Mouse (Mus musculus) fibroblast of lung, adult 2 months (primary cell): ENCODE data around the gene Hist1h3f.
"Not testable (repeated sequence)": the region's sequence is repeated elsewhere in the genome, so short reads cannot be mapped to it uniquely, and the experiment has no call there.

Experiments used
- DNase-seq: peaks from one replicate; pipeline ENCODE4 v3.0.0-alpha.2; 2011; ENCODE audit warnings: low read depth

Gene Hist1h3f

GRCm38 (mm10) chr13:23562699-23563462 is 19.0 kb downstream of the Hist1h3f start:
- DNase-seq, result no peak

DNA sequence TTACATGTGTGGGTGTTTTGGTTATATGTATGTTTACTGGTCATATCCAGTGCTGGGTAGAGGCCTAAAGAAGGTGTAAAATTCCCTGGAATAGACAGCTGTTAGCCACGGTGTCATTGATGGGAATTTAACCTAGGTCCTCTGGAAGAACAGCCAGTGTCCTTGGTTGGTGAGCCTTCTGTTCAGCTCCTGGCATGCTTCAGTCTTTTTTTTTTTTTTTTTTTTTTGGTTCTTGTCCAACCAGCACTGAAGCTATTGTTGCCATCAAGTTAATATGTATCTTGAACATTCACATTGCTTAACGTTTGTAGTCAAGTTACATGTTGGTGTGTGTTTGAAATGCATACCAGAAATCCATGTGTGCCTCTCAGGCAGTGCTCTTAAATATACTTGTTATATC is 20.6 kb downstream of the Hist1h3f start:
- no peak for DNase-seq

DNA sequence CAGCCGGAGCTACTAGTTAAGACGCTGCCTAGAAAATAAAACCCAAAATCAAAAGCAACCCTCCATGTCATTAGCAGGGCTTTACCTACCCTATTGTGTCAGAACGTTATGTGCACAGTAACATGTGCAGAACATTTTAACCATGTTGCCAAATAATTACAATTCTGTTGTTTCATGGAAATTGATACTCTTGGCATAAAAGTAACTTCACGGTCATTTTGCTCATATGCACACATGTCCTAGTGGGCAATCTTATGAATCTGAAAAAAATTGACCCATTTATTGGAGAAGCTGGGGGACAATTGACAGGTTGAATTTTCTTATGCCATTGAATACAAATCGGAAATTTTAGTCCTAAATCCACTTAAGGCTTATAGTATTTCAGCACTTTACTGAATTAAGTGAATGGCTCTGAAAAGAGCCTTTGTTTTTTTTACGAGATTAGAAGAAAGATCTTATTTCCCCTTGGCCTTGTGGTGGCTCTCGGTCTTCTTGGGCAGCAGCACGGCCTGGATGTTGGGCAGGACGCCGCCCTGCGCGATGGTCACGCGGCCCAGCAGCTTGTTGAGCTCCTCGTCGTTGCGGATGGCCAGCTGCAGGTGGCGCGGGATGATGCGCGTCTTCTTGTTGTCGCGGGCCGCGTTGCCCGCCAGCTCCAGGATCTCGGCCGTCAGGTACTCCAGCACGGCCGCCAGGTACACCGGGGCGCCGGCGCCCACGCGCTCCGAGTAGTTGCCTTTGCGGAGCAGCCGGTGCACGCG is 26.6 kb downstream of the Hist1h3f start:
- DNase-seq, result not testable (repeated sequence)

- peak; percentile 89 for DNase-seq
Observed at GRCm38 (mm10) chr13:23571022-23571503, 27.2 kb downstream of the Hist1h3f start, which contains the start of the genes Hist1h2ae and Hist1h2bg. Hist1h2ae (minus strand) TSS chr13:23571220. Hist1h2bg (plus strand) TSS chr13:23571396.

DNA sequence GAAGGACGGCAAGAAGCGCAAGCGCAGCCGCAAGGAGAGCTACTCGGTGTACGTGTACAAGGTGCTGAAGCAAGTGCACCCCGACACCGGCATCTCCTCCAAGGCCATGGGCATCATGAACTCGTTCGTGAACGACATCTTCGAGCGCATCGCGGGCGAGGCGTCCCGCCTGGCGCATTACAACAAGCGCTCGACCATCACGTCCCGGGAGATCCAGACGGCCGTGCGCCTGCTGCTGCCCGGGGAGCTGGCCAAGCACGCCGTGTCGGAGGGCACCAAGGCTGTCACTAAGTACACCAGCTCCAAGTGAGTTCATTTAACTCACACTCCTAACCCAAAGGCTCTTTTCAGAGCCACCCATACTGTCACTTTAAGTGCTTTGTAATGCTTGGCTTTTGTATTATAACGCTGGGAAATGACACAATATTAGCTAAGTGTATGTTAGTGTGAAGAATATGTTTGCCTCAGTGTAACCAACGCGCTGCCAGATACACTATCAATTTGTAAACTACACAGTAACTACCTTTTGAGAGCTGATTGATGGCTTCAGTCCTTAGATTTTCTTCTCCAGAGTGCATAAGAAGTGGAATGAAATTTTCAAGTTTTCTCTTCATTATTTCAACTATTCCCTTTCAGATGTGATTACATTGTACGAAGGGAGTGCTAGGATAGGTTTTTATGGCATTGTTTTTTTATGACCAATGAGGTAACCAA is 27.8 kb downstream of the Hist1h3f start:
- DNase-seq, result not testable (repeated sequence)

- no peak for DNase-seq
Observed at GRCm38 (mm10) chr13:23572218-23573033, 28.6 kb downstream of the Hist1h3f start.

DNA sequence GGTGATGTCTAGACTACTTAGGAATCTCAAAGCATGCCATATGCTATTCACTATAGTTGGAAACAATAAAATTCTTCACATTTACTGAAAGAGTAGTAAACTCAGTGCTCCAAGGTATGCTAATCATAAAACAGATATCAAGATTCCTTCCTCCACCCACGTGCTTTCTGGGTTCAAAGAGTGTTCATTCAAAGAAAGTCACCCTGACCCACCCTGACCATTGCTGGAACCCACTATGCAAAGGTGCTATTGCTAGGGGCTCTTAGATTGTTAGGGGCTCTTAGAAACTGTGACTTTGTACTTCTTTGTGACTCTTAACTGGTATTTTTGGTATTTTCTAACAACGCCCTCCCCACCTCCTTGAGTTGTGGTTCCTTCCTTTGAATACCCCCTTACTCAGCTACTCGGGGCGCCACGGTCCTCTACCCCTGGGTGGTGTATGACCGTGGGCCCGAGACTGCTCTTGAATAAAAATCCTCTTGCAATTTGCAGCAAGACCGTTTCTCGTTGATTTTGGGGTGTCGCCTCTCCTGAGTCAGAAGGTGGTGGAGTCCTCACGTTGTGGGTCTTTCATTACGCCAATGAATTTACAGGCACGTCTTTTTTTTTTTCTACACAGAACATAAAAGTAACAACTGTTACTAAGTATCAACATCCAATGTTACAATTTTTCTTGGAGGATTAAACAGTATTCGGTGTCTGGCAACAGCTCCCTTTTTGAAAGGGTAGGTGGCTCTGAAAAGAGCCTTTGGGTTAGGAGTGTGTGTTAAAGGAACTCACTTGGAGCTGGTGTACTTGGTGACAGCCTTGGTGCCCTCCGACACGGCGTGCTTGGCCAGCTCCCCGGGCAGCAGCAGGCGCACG is 29.4 kb downstream of the Hist1h3f start:
- not testable (repeated sequence) for DNase-seq

- peak; percentile 95 for DNase-seq
Observed at GRCm38 (mm10) chr13:23573898-23574524, 30.2 kb downstream of the Hist1h3f start, which contains the start of the genes Hist1h2bf and Hist1h2ad. Hist1h2bf (minus strand) TSS chr13:23574196. Hist1h2ad (plus strand) TSS chr13:23574381.

DNA sequence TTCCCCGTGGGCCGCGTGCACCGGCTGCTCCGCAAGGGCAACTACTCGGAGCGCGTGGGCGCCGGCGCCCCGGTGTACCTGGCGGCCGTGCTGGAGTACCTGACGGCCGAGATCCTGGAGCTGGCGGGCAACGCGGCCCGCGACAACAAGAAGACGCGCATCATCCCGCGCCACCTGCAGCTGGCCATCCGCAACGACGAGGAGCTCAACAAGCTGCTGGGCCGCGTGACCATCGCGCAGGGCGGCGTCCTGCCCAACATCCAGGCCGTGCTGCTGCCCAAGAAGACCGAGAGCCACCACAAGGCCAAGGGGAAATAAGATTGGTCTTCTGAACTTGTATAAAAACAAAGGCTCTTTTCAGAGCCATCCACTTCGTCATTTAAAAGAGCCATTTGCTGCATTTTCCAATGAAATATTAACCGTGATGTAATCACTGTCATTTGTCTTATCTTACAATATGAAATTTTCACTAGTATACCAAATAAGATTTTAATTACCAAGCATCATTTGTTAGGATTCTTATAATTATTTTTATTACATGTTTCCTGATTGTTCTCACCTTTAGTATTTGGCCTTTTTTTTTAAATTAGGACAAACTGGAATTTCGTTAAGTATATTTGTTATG is 30.8 kb downstream of the Hist1h3f start:
- DNase-seq, result not testable (repeated sequence)

DNA sequence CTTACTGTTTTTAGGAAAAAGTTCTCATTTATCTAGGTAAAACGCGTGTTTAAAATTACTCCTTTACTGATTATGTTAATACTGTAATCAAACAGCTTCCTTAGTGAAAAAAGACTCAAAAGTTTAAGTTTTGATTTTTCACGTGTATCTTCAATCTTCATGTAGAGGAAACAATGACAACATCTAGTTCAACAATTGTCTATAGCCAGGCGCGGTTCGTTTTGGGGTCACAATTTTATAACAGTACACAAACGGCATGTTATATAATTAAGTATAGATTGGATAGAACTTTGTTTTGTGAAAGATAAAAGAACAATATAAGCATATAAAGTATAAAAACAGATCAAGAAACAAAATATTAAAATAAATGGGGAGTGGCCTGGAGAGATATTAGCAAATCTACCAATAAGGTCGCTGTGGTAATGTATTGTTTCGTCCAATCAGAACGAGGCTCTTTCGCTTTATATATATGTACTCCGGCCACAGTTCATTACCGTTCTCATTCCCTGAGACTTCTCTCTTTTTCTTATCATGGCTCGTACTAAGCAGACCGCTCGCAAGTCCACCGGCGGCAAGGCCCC is 31.5 kb downstream of the Hist1h3f start, which contains the start of gene Hist1h3d:
Hist1h3d (plus strand) TSS at position 493 of the 581 bp plus-strand sequence.
- no peak for DNase-seq

- DNase-seq, result not testable (repeated sequence)
Observed at GRCm38 (mm10) chr13:23575864-23576313, 32.0 kb downstream of the Hist1h3f start.

GRCm38 (mm10) chr13:23576351-23576881 is 32.6 kb downstream of the Hist1h3f start:
- no peak for DNase-seq

- no peak for DNase-seq
Observed at GRCm38 (mm10) chr13:23576906-23577639, 33.2 kb downstream of the Hist1h3f start.

- no peak for DNase-seq
Observed at GRCm38 (mm10) chr13:23577835-23578234, 34.0 kb downstream of the Hist1h3f start.

GRCm38 (mm10) chr13:23581408-23582218 is 37.8 kb downstream of the Hist1h3f start, which contains the start of gene Hist1h4d:
Hist1h4d (plus strand) TSS chr13:23581598.
- peak; percentile 96 for DNase-seq

DNA sequence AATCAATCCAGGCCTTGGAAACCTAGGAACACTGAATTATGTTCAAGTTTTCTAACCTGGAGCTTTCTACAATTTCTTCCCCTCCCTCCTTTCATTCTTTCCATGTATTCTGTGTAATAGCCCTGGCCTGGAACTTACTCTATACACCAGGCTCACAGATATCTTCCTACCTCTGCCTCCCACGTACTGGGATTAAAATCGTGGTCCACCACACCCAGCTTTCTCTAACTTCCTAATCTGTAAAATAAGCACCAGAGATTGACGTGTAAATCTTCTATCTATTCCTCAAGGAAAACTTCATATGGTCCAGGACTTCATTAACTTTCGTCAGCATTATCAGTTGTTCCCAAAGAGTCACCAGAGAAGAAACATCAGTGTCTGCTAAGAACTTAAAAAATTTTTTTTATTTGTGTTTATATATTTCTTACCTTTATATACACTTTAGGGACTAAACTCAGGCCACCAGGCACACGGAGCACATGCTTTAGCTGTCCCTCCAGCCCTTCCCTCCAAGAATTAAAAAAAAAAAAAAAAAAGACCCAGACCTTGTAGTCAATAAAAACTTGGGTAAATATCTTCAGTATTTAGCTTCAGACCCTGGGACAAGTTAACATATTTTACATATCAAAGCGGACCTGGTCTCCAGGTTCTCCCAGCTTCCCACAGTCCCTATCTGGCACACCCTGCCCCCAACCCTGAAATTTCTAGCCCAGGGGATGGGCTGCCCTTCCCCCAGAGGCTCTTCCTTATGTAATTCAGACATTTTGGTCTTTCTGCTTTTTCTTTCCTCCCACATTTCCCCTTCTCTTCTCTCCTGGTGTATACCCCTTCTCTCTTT is 38.6 kb downstream of the Hist1h3f start:
- no peak for DNase-seq
